Mouse (Mus musculus) neural tube, embryonic 15.5 days (tissue): ENCODE data around the gene Ddo. TPM values are rescaled to one million over a fixed set of nuclear protein-coding genes. Genes with fewer than 3 reads are reported as not detected.

Experiments used
- ATAC-seq: fragments of 200-750 bp; cut with Nextera tagmentation; 2 replicates; pipeline ENCODE4 v1.8.0; 2017; ENCODE audit warnings: mild to moderate bottlenecking, moderate TSS enrichment, moderate library complexity; ENCODE audit not compliant: low FRiP score
- H3K27ac ChIP-seq: fragments of 300-500 bp; sonication (generic); replicated peaks from 2 replicates; pipeline ENCODE4 v1.5.1; 2015; ENCODE audit warnings: mild to moderate bottlenecking, inconsistent platforms
- H3K27me3 ChIP-seq: fragments of 300-500 bp; sonication (generic); replicated peaks from 2 replicates; pipeline ENCODE4 v1.6.1; 2015; ENCODE audit warnings: inconsistent platforms
- H3K36me3 ChIP-seq: fragments of 300-500 bp; sonication (generic); 2 replicates; pipeline ENCODE4 v1.6.1; 2015; ENCODE audit warnings: inconsistent platforms
- H3K4me1 ChIP-seq: fragments of 300-500 bp; sonication (generic); 2 replicates; pipeline ENCODE4 v1.6.1; 2015; ENCODE audit warnings: inconsistent platforms
- H3K4me2 ChIP-seq: fragments of 300-500 bp; sonication (generic); 2 replicates; pipeline ENCODE4 v1.6.1; 2015; ENCODE audit warnings: inconsistent platforms, mild to moderate bottlenecking, moderate library complexity
- H3K4me3 ChIP-seq: fragments of 300-500 bp; sonication (generic); replicated peaks from 2 replicates; pipeline ENCODE4 v1.5.1; 2015; ENCODE audit warnings: mild to moderate bottlenecking, inconsistent platforms
- H3K9ac ChIP-seq: fragments of 300-500 bp; sonication (generic); replicated peaks from 2 replicates; pipeline ENCODE4 v1.6.1; 2015; ENCODE audit warnings: mild to moderate bottlenecking, inconsistent platforms
- H3K9me3 ChIP-seq: fragments of 300-500 bp; sonication (generic); replicated peaks from 2 replicates; pipeline ENCODE4 v1.6.1; 2016; ENCODE audit warnings: inconsistent platforms
- WGBS: fragments of 180-500 bp; shearing (Covaris S2); methylation state at CpG from one replicate; pipeline ENCODE4 v1.1.7; 2015; ENCODE audit warnings: mixed read lengths; 5-methylcytosine and 5-hydroxymethylcytosine counted together
- polyA plus RNA-seq: library from polyadenylated mRNA; unstranded; fragments of >200 nt; fragmentation: Nextera tagmentation; extraction: Ambion mirVana; gene quantifications from 2 replicates; pipeline ENCODE4 v1.2.1, GENCODE M21; 2015

The Ddo gene
- polyA plus RNA-seq, 1 experiment from 2014 or later, result 0.70 TPM

- Histone ChIP-seq H3K27me3 (no peaks in the 10 kb centered on the region), H3K4me3 (no peak overlapping the region), H3K4me2 (no peak overlapping the region), H3K36me3 (no peaks in the 10 kb centered on the region), H3K4me1 (peaks cover 10% of the 10 kb centered on the region; the same call in 1 of the 2 replicates), H3K9me3 (no peaks in the 10 kb centered on the region), H3K27ac (no peak overlapping the region), H3K9ac (no peak overlapping the region)
- ATAC-seq, result no peak
These were observed 38.8 kb downstream of the Ddo start for GRCm38 (mm10) chr10:40668640-40669039.

DNA sequence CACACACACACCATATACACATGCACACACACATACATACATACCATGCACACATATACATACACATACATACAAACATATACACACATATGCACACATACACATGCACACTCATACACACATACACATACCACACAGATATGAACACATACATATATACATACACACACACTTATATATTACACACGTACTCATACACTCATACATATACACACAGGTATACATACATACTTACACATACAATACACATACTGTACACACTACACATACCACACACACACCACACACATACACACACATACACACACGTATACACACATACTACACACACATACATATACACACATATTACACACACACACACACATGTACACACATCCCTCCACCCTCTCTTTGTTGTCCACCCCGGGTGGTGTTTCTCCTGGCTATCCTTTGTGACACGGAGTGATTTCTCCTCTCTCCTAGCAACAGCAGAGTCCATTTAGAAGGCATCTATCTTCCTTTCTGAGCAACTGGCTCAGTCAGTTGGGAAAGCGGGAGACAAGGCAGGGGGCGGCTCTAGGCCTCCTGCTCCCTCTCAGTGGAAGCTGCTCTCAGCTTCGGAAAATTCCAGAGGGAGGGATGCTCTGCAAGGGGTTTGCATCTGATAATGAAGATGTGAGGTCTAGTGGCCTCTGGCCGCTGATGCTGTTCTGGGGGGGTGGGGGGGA is 42.9 kb downstream of the Ddo start:
- 34% methylated on average over 8 of the region's 8 CpGs for WGBS
- no peaks in the 10 kb centered on the region for H3K27me3 ChIP-seq
- ATAC-seq, result peak; percentile 43; the same call in 1 of the 2 replicates
- no peak overlapping the region for H3K27ac ChIP-seq
- no peaks in the 10 kb centered on the region for H3K36me3 ChIP-seq
- H3K4me2 ChIP-seq, result no peak overlapping the region
- H3K9ac ChIP-seq, result no peak overlapping the region
- H3K4me3 ChIP-seq, result no peak overlapping the region
- H3K9me3 ChIP-seq, result no peaks in the 10 kb centered on the region
- peaks cover 18% of the 10 kb centered on the region for H3K4me1 ChIP-seq

DNA sequence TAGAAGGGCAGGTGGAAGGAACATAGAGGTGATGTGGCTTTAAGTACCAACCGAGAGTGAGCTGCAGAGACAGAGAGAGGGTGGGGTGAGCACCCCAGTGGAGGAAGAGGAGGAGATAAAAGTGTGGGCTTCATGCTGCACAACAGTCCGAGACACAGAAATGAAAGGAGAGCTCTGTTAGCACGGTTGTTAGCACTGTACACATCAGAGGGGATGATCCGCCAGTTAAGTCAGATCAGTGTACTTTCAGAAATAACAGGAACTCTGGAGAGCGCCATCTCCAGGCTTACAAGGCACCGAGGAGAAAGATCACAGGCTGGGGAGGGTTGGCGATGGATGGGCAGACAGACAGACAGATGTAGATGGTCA is 43.5 kb downstream of the Ddo start:
- Histone ChIP-seq H3K4me2 (no peak overlapping the region), H3K9me3 (no peaks in the 10 kb centered on the region), H3K9ac (no peak overlapping the region), H3K4me3 (no peak overlapping the region), H3K36me3 (no peaks in the 10 kb centered on the region), H3K27me3 (no peaks in the 10 kb centered on the region), H3K4me1 (peaks cover 18% of the 10 kb centered on the region), H3K27ac (no peak overlapping the region)
- ATAC-seq, result peak; percentile 40; the same call in 1 of the 2 replicates
- WGBS, result 53% methylated on average over 7 of the region's 7 CpGs

DNA sequence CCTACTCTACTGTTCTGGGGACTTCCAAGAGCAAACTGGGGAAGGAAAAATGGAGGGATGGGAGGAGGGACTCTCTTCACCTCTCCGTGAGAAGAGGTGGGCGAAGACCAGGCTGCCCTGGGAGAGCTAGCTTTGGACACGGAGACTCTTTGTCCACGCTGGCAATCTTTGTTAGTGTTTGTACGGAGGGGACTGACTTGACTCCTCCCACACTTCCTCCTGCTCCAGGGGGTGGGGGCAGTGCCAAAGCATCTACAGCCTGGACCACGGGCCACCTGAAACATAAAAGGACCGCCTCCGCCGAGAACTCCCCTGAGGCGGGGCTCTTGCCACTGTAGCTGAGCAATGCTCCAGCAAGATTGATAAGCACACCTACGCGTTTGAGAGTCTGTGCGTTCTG is 44.3 kb downstream of the Ddo start:
- peak; percentile 55 for ATAC-seq
- 11% methylated on average over 13 of the region's 13 CpGs for WGBS
- no peaks in the 10 kb centered on the region for H3K36me3 ChIP-seq
- no peaks in the 10 kb centered on the region for H3K27me3 ChIP-seq
- peak overlapping the region; percentile 54 for H3K4me2 ChIP-seq
- peaks cover 18% of the 10 kb centered on the region for H3K4me1 ChIP-seq
- H3K9ac ChIP-seq, result 0 out of 2 replicates have a peak overlapping the region, but pooled peaks have one; percentile 20
- no peaks in the 10 kb centered on the region for H3K9me3 ChIP-seq
- no peak overlapping the region for H3K27ac ChIP-seq
- H3K4me3 ChIP-seq, result peak overlapping the region; percentile 14

GRCm38 (mm10) chr10:40675921-40676320 is 46.1 kb downstream of the Ddo start:
- peaks cover 18% of the 10 kb centered on the region for H3K4me1 ChIP-seq
- H3K4me2 ChIP-seq, result no peak overlapping the region
- H3K27ac ChIP-seq, result no peak overlapping the region
- no peaks in the 10 kb centered on the region for H3K9me3 ChIP-seq
- H3K4me3 ChIP-seq, result no peak overlapping the region
- no peak overlapping the region for H3K9ac ChIP-seq
- 85% methylated on average over 7 of the region's 7 CpGs for WGBS
- ATAC-seq, result no peak
- no peaks in the 10 kb centered on the region for H3K36me3 ChIP-seq
- no peaks in the 10 kb centered on the region for H3K27me3 ChIP-seq

GRCm38 (mm10) chr10:40678477-40678876 is 48.7 kb downstream of the Ddo start:
- H3K36me3 ChIP-seq, result no peaks in the 10 kb centered on the region
- no peak overlapping the region for H3K4me3 ChIP-seq
- H3K4me1 ChIP-seq, result peaks cover 21% of the 10 kb centered on the region
- no peak for ATAC-seq
- H3K27me3 ChIP-seq, result no peaks in the 10 kb centered on the region
- H3K9ac ChIP-seq, result no peak overlapping the region
- no peak overlapping the region for H3K4me2 ChIP-seq
- 82% methylated on average over 3 of the region's 3 CpGs for WGBS
- H3K9me3 ChIP-seq, result no peaks in the 10 kb centered on the region
- no peak overlapping the region for H3K27ac ChIP-seq

- no peaks in the 10 kb centered on the region for H3K36me3 ChIP-seq
- WGBS, result 32% methylated on average over 8 of the region's 8 CpGs
- ATAC-seq, result no peak
- no peak overlapping the region for H3K9ac ChIP-seq
- no peak overlapping the region for H3K27ac ChIP-seq
- peak overlapping the region; percentile 56; the same call in 1 of the 2 replicates for H3K4me3 ChIP-seq
- peaks cover 16% of the 10 kb centered on the region for H3K4me1 ChIP-seq
- H3K4me2 ChIP-seq, result peak overlapping the region; percentile 99
- H3K9me3 ChIP-seq, result no peaks in the 10 kb centered on the region
- H3K27me3 ChIP-seq, result no peaks in the 10 kb centered on the region
These were observed 52.7 kb downstream of the Ddo start for GRCm38 (mm10) chr10:40682470-40682869.

GRCm38 (mm10) chr10:40683092-40683867 is 53.5 kb downstream of the Ddo start, which contains the start of gene Mettl24:
Gene Mettl24, plus strand, starts transcription at chr10:40683282.
- no peaks in the 10 kb centered on the region for H3K9me3 ChIP-seq
- H3K27ac ChIP-seq, result no peak within 1 kb of the TSS; the same call in 1 of the 2 replicates
- H3K4me2 ChIP-seq, result peak within 1 kb of the TSS; percentile 99
- peak within 1 kb of the TSS; percentile 61 for H3K9ac ChIP-seq
- peak; percentile 77 for ATAC-seq
- peaks cover 17% of the 10 kb centered on the region for H3K4me1 ChIP-seq
- H3K36me3 ChIP-seq, result no peaks in the 10 kb centered on the region
- under 1% methylated on average over 50 of the region's 50 CpGs for WGBS
- peak within 1 kb of the TSS; percentile 56 for H3K4me3 ChIP-seq
- no peaks in the 10 kb centered on the region for H3K27me3 ChIP-seq

GRCm38 (mm10) chr10:40683868-40684253 is 54.0 kb downstream of the Ddo start:
- Histone ChIP-seq H3K4me1 (peaks cover 23% of the 10 kb centered on the region), H3K9me3 (no peaks in the 10 kb centered on the region), H3K27ac (no peak overlapping the region), H3K27me3 (no peaks in the 10 kb centered on the region), H3K9ac (no peak overlapping the region), H3K36me3 (no peaks in the 10 kb centered on the region), H3K4me2 (peak overlapping the region; percentile 99), H3K4me3 (peak overlapping the region; percentile 56)
- WGBS, result 64% methylated on average over 9 of the region's 9 CpGs
- no peak for ATAC-seq

- ATAC-seq, result no peak
- Histone ChIP-seq H3K27ac (no peak overlapping the region), H3K4me1 (peaks cover 24% of the 10 kb centered on the region), H3K36me3 (no peaks in the 10 kb centered on the region), H3K27me3 (no peaks in the 10 kb centered on the region), H3K9ac (no peak overlapping the region), H3K4me3 (no peak overlapping the region), H3K9me3 (no peaks in the 10 kb centered on the region), H3K4me2 (no peak overlapping the region)
- WGBS, result 98% methylated on average over 7 of the region's 7 CpGs
These were observed 54.5 kb downstream of the Ddo start for GRCm38 (mm10) chr10:40684326-40684725.

GRCm38 (mm10) chr10:40685641-40686040 is 55.8 kb downstream of the Ddo start:
- Histone ChIP-seq H3K4me2 (no peak overlapping the region), H3K4me1 (peaks cover 24% of the 10 kb centered on the region), H3K4me3 (no peak overlapping the region), H3K9me3 (no peaks in the 10 kb centered on the region), H3K27ac (no peak overlapping the region), H3K36me3 (no peaks in the 10 kb centered on the region), H3K27me3 (no peaks in the 10 kb centered on the region), H3K9ac (no peak overlapping the region)
- 55% methylated on average over 8 of the region's 8 CpGs for WGBS
- ATAC-seq, result no peak

- Histone ChIP-seq H3K27ac (no peak overlapping the region), H3K4me1 (peaks cover 24% of the 10 kb centered on the region), H3K4me3 (no peak overlapping the region), H3K27me3 (no peaks in the 10 kb centered on the region), H3K9me3 (no peaks in the 10 kb centered on the region), H3K36me3 (no peaks in the 10 kb centered on the region), H3K9ac (no peak overlapping the region), H3K4me2 (no peak overlapping the region)
- WGBS, result 89% methylated on average over 4 of the region's 4 CpGs
- ATAC-seq, result no peak
These were observed 57.2 kb downstream of the Ddo start for GRCm38 (mm10) chr10:40686976-40687375.
